Mouse (Mus musculus) left cerebral cortex, postnatal 14 days (tissue): ENCODE measurements around the gene Naa38. TPM values are rescaled to one million over a fixed set of nuclear protein-coding genes. Genes with fewer than 3 reads are reported as not detected.

Source experiments
- DNase-seq, 2 experiments: peaks; one replicate each; pipeline ENCODE4 v3.0.0; 2021 to 2022; ENCODE audit warnings: low spot score in 2 of 2, mixed read lengths in 1 of 2
- intact Hi-C: fragments of 180-260 bp; cut with DNase I; formaldehyde crosslinking; loops from one replicate; pipeline ENCODE4 v1.15.1; 2025
- total RNA-seq, 2 experiments: library from RNA; stranded (reverse); gene quantifications; 2 replicates each; pipeline ENCODE4 v1.2.3; 2021

Gene Naa38
- total RNA-seq, 2 experiments from 2014 or later: 92.0 to 106 TPM

DNA sequence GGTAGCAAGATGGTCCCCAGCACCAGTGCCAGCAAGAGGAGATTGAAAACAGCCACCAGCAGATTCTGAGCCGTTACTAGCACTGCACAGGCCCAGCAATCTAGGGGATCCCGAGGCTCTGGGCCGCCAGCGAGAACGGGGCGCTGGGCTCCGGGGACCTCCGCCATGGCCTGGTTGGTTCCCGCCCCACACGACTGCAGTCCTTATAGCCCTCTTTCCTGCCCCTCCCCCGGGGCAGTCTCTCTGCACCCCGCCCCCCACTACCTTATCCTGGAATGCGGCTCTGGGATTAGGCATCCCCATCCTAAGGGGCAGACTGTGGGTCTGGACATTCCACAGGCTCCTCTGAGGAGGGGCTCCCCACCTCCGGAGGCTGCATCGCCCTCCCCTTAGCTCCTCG lies 2.8 kb downstream of the Naa38 start, which contains the start of gene Tmem88:
Gene Tmem88 (minus strand): TSS at position 176 of the 400 bp plus-strand sequence.
- intact Hi-C loops: loop anchor here (5.0 kb wide), 1 partner anchor 34 kb away; no protein-coding TSS in a partner anchor
- DNase-seq: no peak

DNA sequence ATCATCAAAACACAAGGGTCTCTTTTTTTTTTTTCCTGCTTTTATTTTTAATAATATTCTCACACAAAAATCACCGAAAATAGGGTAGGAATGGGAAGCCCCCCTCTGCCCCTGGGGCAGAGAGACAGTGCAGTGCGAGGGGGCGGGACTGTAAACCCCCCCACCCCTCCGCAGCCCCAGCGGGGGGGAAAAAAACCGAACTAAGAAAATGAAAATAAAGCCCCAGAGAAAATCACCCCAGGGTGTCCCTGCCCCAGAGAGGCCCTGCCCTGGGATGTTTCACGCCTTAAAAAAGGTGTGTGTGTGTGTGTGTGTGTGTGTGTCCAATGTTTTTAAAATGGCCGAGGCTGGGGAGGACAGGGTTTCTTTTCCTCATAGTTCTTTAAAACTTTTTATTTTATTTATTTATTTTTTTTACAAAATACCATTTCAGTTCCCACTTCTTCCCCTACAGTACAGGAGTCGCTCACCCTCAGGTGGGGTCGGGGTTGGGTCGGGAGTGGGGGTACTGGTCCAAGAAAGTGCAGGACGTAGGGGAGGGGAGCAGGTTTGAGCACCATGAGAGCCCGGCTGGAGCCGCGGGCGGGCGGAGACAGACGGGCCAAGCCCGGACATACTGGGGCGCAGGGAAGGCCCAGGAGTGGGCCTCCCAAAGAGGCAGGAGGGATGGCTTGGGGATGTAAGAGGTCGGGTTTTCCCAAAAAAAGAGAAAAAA lies 3.4 kb downstream of the Naa38 start:
- no peak for DNase-seq
- intact Hi-C loops: loop anchor here (5.0 kb wide), 1 partner anchor 34 kb away; no protein-coding TSS in a partner anchor

DNA sequence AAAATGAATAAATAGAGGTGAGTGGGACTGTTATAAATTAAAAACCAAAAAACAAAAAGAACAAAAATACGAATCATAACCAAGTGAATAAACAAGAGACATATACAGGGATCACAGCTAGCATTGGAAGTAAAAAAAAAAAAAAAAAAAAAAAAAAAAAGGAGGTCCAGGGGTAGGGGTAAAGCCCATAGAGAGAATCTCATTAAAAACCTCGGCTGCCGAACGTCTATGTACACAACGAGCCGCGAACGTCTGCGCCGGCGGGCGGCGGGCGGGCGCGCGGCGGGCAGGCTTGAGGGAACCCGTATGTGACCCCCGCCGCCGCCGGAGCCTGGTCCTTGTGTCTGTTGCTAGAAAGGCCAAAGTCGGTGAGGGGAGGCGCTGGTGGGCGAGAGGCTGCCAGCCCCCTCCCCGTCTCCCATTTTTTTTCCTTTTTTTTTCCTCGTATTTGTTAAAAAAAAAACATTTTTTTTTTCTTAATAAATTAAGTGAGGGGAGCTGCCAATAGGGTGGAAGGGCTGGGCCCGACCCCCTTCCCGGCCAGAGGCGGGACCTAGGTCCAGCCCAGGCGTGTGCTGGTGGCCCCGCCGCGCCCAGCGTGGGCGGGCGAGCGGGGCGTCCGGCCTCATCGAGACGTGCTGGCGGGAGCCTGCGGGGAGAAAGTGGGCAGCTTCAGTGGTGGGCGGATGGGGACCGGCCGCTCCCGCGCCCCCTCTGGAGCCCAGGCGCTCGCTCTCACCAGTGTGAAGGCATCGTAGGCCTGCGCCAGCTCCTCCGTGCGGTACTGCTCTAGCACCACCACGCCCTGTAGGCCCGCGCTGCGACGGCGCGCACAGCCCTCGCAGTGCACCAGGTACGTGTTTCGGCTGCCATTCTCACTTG lies 4.2 kb downstream of the Naa38 start:
- intact Hi-C loops: loop anchor here (5.0 kb wide), 1 partner anchor 33 kb away; no protein-coding TSS in a partner anchor
- DNase-seq: no peak

DNA sequence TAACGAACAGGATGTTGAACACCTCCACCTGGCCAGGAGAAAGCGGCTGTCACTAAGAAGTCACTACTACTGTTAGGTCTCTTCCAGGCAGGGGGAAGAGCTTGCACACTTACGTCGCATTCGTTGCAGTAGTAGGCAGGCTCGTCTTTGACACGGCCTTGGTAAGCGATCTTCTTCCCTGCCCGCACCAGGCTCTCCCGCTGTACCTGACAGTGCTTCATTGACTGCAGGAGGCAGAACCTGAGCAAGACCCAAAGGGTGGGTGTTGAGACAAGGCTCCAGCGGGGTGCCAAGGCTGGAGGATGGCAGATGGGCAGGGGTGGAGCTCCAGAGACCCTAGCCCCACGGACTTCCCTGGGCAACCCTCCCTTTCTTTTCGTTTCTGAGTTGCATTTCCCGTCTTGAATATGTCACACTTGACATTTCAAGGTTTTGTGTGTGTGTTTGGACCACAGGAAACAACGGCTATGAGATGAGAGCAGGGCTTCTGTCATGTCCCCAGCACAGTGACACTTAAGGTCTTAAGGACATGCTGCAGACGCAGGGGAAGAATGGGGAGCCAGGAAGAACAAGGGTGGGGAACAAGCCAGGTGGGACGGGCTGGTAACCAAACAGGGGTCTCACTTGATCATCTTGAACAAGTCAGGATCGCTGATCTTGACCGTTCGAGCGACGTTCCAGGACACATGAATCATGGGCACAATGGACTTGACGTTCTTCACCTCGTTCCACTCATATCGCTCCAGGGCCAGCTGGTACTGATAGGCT lies 5.0 kb downstream of the Naa38 start:
- intact Hi-C loops: no loop called here

DNA sequence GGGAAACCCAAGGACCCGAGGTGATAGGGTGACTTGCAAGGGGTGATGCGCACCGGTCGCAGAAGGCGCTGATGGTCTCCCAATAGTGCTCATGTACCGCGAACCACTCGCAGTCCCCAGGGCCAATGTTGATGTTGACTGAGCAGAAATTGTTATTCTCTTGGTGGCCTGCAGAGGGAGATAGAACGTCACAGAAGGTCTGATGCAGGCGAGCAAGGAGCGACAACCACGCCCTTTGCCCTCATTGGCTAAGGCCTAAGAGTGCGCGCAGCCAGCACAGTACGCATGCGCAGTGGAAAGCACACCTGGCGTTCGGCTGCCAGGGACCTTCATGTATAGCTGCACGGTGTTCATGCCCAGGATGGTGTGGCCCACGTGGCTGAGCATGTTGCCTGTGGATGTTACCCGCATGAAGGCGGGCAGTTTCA lies 5.9 kb downstream of the Naa38 start:
- peak; percentile 91 to 96 for DNase-seq
- intact Hi-C loops: loop anchor here (1.0 kb wide), 2 partner anchors 109 to 113 kb away; no protein-coding TSS in a partner anchor

More for the DNA sequence above, 5.0 kb downstream of the Naa38 start:
- no peak for DNase-seq

DNA sequence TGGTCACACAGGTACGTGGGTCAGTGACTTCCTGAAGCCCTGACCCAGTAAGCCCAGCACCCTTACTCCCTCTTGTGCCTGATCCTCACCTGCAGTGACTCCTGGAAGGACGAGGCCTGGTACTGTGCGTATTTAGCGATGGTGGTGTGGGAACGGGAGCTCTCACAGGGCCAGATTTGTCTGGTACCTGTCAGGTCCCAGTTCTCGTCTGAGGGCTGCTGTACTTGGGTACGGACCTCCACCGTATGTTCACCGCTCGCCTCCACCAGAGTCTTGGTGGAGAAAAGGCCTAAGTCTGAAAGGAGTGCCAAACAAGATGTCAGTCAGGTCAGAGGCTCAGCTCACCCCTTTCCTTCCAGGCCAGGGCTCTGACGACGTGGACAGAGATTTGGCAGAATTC lies 6.7 kb downstream of the Naa38 start:
- intact Hi-C loops: loop anchor here (1.0 kb wide), 2 partner anchors 108 to 112 kb away; no protein-coding TSS in a partner anchor
- no peak for DNase-seq

DNA sequence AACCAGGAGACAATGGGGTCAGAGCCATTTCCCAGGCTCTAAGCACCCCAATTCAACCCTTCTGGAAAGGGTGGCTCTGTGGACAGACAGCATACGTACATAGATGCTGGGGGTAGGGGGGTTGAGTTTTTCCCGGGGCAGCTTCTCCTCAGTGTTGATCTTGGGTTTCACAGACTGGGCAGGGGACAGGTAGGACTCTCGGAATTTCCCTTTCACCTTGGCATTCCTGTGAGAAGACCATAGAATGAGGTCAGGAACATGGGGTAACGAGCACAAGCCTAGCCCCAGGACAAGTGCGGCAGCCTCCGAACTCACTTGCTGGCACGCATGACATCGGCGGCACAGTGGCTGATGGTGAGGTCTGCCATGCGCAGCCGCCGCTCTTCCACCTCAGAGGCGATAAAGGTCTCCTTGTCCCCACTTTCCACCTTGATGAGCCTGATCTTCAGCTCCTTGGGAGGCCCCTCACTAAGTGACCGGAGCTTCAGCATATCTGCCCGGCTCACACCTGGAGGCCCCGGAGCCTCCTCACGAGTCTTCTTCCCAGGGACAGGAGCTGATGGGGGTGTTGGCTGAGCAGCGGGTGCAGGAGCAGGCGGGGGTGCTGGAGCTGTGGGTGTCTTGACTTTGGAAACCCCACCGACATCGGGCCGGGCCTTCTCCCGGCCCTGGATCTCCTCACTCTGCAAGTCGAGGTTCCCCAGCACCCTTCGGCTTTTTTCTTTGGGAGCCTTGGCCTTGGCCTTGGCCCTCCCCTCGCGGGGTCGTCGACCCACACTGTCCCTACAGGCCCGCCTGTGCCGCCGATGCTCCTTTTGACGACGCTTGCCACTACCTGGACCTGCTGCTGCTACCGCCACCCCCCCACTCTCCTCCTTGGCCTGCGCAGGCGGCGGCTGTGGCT lies 8.7 kb downstream of the Naa38 start:
- no peak for DNase-seq
- intact Hi-C loops: no loop called here

DNA sequence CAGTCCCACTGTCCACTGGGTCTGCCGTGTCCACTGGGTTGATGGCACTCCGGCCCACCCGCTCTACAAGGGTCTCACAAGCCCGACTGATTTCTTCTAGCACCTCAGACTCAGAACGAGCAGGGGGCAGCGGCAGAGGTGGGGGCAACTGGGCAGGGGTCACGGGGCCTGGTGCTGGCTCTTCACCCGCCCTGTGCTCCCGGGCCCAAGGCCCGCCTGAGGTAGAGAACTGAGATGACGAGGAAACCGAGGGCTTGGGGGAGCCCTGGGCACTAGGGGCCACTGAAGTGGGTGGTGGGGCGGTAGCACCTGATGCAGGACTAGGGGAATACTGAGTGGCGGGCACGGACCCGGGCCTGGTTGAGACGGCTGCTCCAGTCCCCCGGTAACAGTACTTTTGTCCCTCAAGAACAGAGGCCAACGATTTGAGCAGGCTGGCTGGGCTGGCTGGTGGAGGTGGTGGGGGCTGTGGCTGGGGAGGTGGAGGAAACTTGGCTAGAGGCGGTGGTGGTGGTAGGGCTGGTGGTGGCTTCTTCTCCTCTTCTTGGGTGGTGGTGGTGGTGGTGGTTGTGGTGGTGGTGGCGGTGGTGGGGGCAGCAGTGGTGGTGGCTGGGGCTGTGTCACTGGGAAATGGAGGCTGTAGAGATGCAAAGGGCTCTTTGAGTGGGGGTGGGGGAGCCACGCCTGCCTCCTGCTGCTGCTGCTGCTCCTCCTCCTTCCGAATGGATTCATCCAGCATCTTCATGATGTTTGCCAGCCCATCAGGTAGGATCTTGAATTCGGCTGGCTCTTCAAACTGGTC lies 9.5 kb downstream of the Naa38 start:
- intact Hi-C loops: no loop called here
- DNase-seq: no peak

DNA sequence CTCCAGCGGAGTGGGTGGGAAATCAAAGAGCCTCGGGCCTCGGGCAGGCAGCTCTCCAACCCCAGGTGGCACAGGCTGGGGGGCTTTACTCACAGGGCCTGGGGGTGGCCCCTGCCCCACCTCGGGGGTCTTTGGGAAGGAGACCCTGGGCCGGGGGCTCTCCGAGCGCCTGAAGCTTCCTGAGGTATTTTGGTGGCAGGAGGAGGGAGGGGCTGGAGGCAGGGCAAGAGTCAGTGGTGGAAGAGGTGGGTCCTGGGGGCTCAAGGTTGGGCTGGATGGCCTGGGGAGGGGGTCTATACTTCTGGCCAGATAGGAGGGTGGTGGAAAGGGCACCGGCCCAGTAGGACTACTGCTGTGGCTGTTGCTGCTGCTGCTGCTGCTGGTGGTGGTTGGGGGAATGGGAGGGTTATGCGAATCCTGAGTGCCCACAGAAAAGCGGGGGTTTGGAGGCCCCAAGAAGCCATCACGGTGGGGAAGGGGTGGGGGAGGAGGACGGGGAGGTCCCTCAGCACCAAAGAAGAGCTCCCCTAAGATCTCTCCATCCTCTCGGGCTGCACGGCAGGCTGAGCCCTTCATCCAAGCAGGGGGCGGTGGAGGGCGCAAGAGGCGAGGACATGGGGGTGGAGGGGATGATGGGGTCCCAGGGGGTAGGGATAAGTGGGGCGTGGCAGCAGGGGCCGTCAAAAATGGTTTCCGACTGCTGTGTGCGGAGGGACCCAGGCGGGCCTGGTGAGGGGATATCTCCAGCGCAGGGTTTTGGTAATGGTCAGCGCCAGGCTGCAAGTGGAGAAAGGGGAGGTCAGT lies 10.3 kb downstream of the Naa38 start:
- DNase-seq: no peak
- intact Hi-C loops: no loop called here

DNA sequence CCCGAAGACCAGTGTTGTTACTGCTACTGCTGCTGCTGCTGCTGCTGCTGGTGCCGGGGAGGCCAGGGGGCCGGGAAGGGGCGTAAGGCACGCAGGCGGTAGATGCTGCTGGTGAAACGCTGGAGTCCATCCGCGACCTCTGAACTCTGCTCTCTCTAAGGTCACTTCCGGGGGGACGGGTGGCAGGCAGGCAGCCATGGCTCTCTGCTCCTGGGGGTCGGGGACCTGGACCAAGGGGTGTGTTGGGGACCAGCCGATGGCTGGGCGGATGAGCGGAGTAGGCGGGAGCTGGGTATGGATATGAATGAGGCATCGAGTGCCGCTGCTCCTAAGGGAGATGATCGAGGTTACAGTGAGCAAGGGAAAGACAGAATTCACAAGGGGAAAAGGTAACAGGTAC lies 11.0 kb downstream of the Naa38 start:
- no peak for DNase-seq
- intact Hi-C loops: no loop called here

DNA sequence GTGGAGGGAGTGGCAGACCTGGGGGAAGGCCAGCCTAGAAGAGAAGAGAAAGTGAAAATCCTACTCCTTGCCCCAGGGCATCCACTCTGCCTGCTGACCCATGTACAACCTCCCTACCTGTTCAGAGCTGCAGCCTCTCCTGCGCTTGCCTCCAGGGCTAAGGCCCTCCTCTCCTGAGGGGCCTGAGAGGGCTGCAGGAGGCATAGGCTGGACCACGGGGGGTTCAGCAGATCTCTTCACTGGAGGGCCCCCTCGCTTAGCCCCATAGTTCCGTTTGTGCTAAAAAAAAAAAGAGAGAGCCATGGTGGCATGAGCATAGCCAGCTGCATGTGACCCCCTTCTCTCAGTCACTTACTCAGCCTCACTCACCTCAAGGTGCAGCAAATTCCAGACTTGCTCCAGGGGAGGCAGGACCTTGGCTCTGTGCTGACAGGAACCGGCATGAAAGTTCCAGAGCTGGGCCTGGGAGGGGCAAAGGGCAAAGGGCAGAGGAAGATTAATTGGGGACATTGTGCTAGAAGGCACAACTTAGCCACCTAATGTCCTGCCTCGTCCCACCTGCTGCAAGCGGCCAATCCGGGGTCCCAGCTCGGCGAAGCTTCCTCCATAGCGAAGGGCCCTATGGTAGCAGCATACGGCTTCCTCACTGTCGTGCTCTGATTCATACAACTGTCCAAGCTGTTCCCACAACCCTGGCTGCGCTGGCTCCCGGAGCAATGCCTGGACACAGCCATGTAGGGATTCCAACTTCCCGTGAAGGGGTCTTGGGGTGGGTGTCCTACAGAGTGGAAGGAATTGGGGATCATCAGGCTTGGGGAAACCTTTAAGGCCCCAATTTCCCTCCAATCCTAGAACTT lies 11.8 kb downstream of the Naa38 start:
- intact Hi-C loops: no loop called here
- no peak for DNase-seq

DNA sequence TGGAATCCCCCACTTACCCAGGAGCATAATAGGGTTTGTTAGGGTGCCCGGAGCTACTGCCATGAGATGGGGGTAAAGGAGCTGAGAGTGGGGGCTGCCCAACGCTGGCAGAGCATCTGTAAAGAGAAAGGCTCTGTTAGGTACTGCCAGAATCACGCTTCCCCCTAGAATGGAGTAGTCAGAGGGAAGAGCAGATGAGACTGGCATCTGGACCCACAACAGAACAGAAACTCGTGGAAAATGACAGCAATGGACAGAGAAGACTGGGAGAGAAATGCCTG lies 12.4 kb downstream of the Naa38 start:
- no peak for DNase-seq
- intact Hi-C loops: no loop called here

DNA sequence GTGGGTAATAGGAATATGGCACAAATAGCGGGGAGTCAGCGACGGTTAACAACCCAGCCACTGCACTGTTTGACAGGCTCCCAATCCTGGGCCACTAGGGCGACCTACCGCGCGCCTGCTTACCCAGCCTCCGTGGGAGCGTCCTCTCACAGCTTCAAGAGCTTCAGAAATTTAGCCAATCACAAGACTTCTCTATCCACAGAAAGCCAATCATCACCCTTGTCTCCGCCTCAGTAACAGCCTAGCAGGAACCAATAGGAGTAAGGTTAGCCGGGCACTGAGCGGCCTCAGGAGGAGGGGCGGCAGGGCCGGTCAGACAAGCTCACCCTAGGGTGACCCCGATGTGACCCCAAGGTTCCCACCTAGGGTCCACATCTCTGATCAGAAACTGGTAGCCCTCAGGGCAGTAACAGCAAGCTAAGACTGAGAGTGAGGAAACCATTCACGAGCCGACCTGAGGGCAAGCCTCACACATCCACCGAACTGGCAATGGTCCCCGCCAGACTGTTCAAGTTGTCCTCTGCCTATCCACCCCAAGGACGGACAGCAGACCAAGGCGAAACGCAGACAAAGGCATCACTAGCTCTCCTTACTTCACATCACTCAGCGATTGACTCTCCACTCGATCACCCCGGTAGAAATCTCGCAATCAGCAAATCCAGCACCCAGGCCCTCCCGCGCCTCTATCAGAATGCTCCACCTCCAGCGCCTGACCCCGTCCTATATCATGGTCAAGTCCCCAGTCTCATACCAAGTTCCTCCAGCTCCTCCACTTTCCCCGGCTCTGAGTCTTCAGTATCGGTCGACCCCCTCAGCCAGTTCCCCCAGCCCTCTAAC lies 13.5 kb downstream of the Naa38 start:
- peak; percentile 84 to 95 for DNase-seq
- intact Hi-C loops: no loop called here

DNA sequence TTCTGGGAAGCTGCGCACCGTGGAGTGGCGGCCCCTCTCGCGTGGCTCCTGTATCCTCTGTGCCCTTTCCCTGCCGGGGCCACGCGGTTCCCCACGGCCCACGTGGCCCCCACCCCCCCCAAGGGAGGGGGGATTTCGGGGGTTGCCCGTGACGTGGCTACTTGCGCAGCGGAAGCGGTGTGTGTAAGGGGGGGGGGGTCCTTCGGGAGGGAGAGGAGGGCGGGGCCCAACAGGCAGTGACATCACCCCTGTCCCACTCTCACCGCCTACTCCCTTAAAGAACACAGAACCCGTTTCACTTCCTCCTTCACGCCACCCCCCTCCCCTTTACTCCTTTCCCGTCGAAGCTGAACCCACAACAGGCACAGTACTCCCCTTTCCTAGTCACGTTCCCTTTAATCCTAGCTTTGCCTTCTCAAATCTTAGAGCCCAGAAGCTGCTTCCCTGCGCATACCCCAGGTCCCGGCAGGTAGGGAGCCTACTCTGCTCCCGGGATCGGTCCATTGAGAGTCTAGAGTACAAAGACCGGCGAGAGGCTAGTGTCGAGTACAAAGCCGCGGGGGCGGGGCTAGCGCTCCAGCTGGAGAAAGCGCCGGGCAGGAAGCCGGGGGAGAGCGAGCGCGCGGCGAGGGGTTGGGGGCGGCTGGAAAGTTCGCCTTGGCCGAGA lies 14.2 kb downstream of the Naa38 start:
- peak; percentile 78 to 86 for DNase-seq
- intact Hi-C loops: no loop called here

DNA sequence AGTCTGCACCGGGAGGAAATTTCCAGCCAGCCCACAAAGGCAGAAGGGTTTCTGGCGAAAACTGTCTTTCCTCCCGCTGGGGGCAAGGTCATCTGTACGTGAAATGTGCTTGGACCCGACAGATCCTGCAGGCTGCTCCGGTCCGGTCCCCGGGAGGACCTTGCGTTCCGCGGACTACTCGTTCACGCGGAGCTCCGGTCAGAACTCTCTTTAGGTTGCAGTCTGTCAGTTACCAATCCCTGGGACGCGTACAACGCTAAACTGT lies 14.7 kb downstream of the Naa38 start:
- intact Hi-C loops: no loop called here
- no peak for DNase-seq
